9 mouse cellular contexts compared by ENCODE assay signal in genomic region chr1:90909631-90910152, GRCm38 (mm10). TPM values are rescaled to one million over a fixed set of nuclear protein-coding genes. Genes with fewer than 3 reads are reported as not detected.
DNase-seq lines count a peak whose midpoint lies in the region; ATAC-seq and TF ChIP-seq lines count a peak whose summit lies in the region.
"Had no signal": no experiment of that assay in that cellular context is flagged by ENCODE, and none has a peak within 500 bp of the region (broad histone marks: within the 10 kb centered on the region; RNA-seq: fewer than 3 reads in every experiment).

No protein-coding gene starts in this region.

- peaks cover 22% of the 10 kb centered on the region for H3K4me1 ChIP-seq in heart, embryonic 15.5 days (replicated peaks)
- peaks cover 10% of the 10 kb centered on the region; the same call in 1 of the 2 replicates for H3K4me1 ChIP-seq in kidney, postnatal 0 days (replicated peaks; ENCODE audit: insufficient read depth, low read length)

- peak overlapping the region; percentile 28 for H3K4me3 ChIP-seq in heart, embryonic 15.5 days
- no peak overlapping the region for H3K4me3 ChIP-seq in kidney, postnatal 0 days (replicated peaks; ENCODE audit: low read depth, low read length)

- peak; percentile 14 to 17 for DNase-seq in cerebellum, postnatal 36 days
- peak; percentile 76 for DNase-seq in adrenal gland, postnatal 10 days
- peak; percentile 47 for DNase-seq in kidney, postnatal 0 days (ENCODE audit: low spot score)
- DNase-seq in retina, embryonic 14.5 days (ENCODE audit: low spot score) = peak; percentile 26
- no peak for DNase-seq in right cerebral cortex, postnatal 36 days (ENCODE audit: low spot score in 2 of 2)
- no peak for DNase-seq in left cerebral cortex, postnatal 25 days (ENCODE audit: low spot score in 2 of 2)

- no peak for ATAC-seq in cerebellum, adult (ENCODE audit: insufficient number of reproducible peaks, low FRiP score, low TSS enrichment)
- ATAC-seq in heart, embryonic 15.5 days (replicated peaks; ENCODE audit: insufficient number of reproducible peaks, insufficient read depth, low FRiP score, low read depth) = peak; percentile 59; the same call in 1 of the 2 replicates
- ATAC-seq in kidney, postnatal 0 days (replicated peaks; ENCODE audit: low FRiP score, low read depth) = peak; percentile 38; the same call in 1 of the 2 replicates

- peak overlapping the region; percentile 14; the same call in 1 of the 2 replicates for H3K9ac ChIP-seq in heart, embryonic 15.5 days
- no peak overlapping the region for H3K9ac ChIP-seq in kidney, postnatal 0 days (ENCODE audit: low read depth, low read length)

- H3K9me3 ChIP-seq in heart, embryonic 15.5 days (replicated peaks) = no peaks in the 10 kb centered on the region
- H3K9me3 ChIP-seq in kidney, postnatal 0 days (replicated peaks; ENCODE audit: low read length) = no peaks in the 10 kb centered on the region

- peaks cover 15% of the 10 kb centered on the region for H3K27me3 ChIP-seq in heart, embryonic 15.5 days
- H3K27me3 ChIP-seq in kidney, postnatal 0 days (ENCODE audit: insufficient read depth, low read length) = no peaks in the 10 kb centered on the region

- TF ChIP-seq CTCF in kidney, postnatal 0 days (IDR thresholded peaks at IDR 0.05; ENCODE audit: low read depth) = peak; percentile 55

- H3K4me2 ChIP-seq in heart, embryonic 15.5 days = peak overlapping the region; percentile 58
- H3K4me2 ChIP-seq in kidney, postnatal 0 days (ENCODE audit: low read length) = peak overlapping the region; percentile 34

- intact Hi-C loops in left cerebral cortex, postnatal 25 days (cut with DNase I) = no loop called here

- 26% methylated on average over 17 of the region's 17 CpGs for WGBS in heart, embryonic 15.5 days
- 26% methylated on average over 17 of the region's 17 CpGs for WGBS in kidney, postnatal 0 days

- H3K36me3 ChIP-seq in heart, embryonic 15.5 days = no peaks in the 10 kb centered on the region
- no peaks in the 10 kb centered on the region for H3K36me3 ChIP-seq in kidney, postnatal 0 days (ENCODE audit: insufficient read depth, low read length)

- H3K27ac ChIP-seq in heart, embryonic 15.5 days = peak overlapping the region; percentile 60
- H3K27ac ChIP-seq in kidney, postnatal 0 days = 0 out of 2 replicates have a peak overlapping the region, but pooled peaks have one; percentile 39

RNA-seq across cellular contexts. Expression of gene Mlph, which starts 5.2 kb away (rescaled TPM):
- total RNA-seq in adrenal gland, postnatal 10 days (2021) = 1 to 10 TPM; 1.6 to 1.9 TPM
- 0.42 and 0.44 TPM in 2 replicates for polyA plus RNA-seq in heart, embryonic 15.5 days (2015; fragmentation: Nextera tagmentation; extraction: Ambion mirVana)
- polyA plus RNA-seq in kidney, postnatal 0 days (2015; fragmentation: Nextera tagmentation; extraction: Ambion mirVana) = 0.34 and 0.93 TPM in 2 replicates
- 1 to 10 TPM in 1 of 2 experiments, under 1 TPM in 1; 0.85 to 1.3 TPM for total RNA-seq in left cerebral cortex, postnatal 25 days (2021)

RNA-seq across cellular contexts. Expression of gene Prlh, which starts 43.2 kb away (rescaled TPM):
- not detected for total RNA-seq in adrenal gland, postnatal 10 days (2021)
- not detected in 2 replicates for polyA plus RNA-seq in heart, embryonic 15.5 days (2015; fragmentation: Nextera tagmentation; extraction: Ambion mirVana)
- polyA plus RNA-seq in kidney, postnatal 0 days (2015; fragmentation: Nextera tagmentation; extraction: Ambion mirVana) = not detected in 2 replicates
- not detected for total RNA-seq in left cerebral cortex, postnatal 25 days (2021)
- polyA plus RNA-seq: embryonic facial prominence, embryonic 11.5 days had no signal

RNA-seq across cellular contexts. Expression of gene Rab17, which starts 59.8 kb away (rescaled TPM):
- 1 to 10 TPM; 2.1 to 2.8 TPM for total RNA-seq in adrenal gland, postnatal 10 days (2021)
- polyA plus RNA-seq in heart, embryonic 15.5 days (2015; fragmentation: Nextera tagmentation; extraction: Ambion mirVana) = 2.9 and 3.0 TPM in 2 replicates
- polyA plus RNA-seq in kidney, postnatal 0 days (2015; fragmentation: Nextera tagmentation; extraction: Ambion mirVana) = 21.3 and 23.3 TPM in 2 replicates
- total RNA-seq in left cerebral cortex, postnatal 25 days (2021) = under 1 TPM in 1 of 2 experiments, not detected in 1; 0.41 TPM

Comparison
In these comparisons a context has a peak if more than half of its experiments do, and no peak if none do; other contexts are left out.
1. DNase-seq: peak in cerebellum, postnatal 36 days (2 of 2), adrenal gland, postnatal 10 days (single experiment), kidney, postnatal 0 days (single experiment) and retina, embryonic 14.5 days (single experiment); none in right cerebral cortex, postnatal 36 days (0 of 2) and left cerebral cortex, postnatal 25 days (0 of 2).